Mouse (Mus musculus) midbrain, embryonic 14.5 days (tissue): ENCODE results near the gene Irx6. TPM values are rescaled to one million over a fixed set of nuclear protein-coding genes. Genes with fewer than 3 reads are reported as not detected.
A peak's percentile ranks its signal among the peaks of the same experiment; 100 is the strongest.

Source experiments
- ATAC-seq: fragments of 200-750 bp; cut with Nextera tagmentation; 2 replicates; pipeline ENCODE4 v1.8.0; 2017; ENCODE audit warnings: moderate number of reproducible peaks, moderate library complexity; ENCODE audit not compliant: low FRiP score, low TSS enrichment
- DNase-seq: peaks from one replicate; pipeline ENCODE4 v3.0.0-alpha.2; 2015
- H3K27ac ChIP-seq: fragments of 300-500 bp; sonication (generic); replicated peaks from 2 replicates; pipeline ENCODE4 v1.5.1; 2014; ENCODE audit warnings: mild to moderate bottlenecking, low read depth, low read length, moderate library complexity
- H3K27me3 ChIP-seq: fragments of 300-500 bp; sonication (generic); 2 replicates; pipeline ENCODE4 v1.6.1; 2014; ENCODE audit warnings: low read length, control low read depth, mixed read lengths; ENCODE audit not compliant: control insufficient read depth, insufficient read depth
- H3K36me3 ChIP-seq: fragments of 300-500 bp; sonication (generic); 2 replicates; pipeline ENCODE4 v1.6.1; 2014; ENCODE audit warnings: low read length, control low read depth; ENCODE audit not compliant: control insufficient read depth, insufficient read depth
- H3K4me1 ChIP-seq: fragments of 300-500 bp; sonication (generic); 2 replicates; pipeline ENCODE4 v1.6.1; 2014; ENCODE audit warnings: mild to moderate bottlenecking, antibody characterized with exemption, low read length, control low read depth; ENCODE audit not compliant: control insufficient read depth, insufficient read depth
- H3K4me2 ChIP-seq: fragments of 300-500 bp; sonication (generic); 2 replicates; pipeline ENCODE4 v1.6.1; 2014; ENCODE audit warnings: mild to moderate bottlenecking, low read length, moderate library complexity
- H3K4me3 ChIP-seq: fragments of 300-500 bp; sonication (generic); replicated peaks from 2 replicates; pipeline ENCODE4 v1.5.1; 2014; ENCODE audit warnings: low read depth, low read length
- H3K9ac ChIP-seq: fragments of 300-500 bp; sonication (generic); replicated peaks from 2 replicates; pipeline ENCODE4 v1.6.1; 2014; ENCODE audit warnings: mild to moderate bottlenecking, low read length, moderate library complexity
- H3K9me3 ChIP-seq: fragments of 300-500 bp; sonication (generic); 2 replicates; pipeline ENCODE4 v1.6.1; 2016; ENCODE audit warnings: low read length, control low read depth, mixed read lengths; ENCODE audit not compliant: control insufficient read depth
- WGBS: fragments of 180-500 bp; shearing (Covaris S2); extraction: QIAGEN DNeasy Blood & Tissue Kit; methylation state at CpG from one replicate; pipeline ENCODE4 v1.1.7; 2014; 5-methylcytosine and 5-hydroxymethylcytosine counted together
- polyA plus RNA-seq: library from polyadenylated mRNA; unstranded; fragments of >200 nt; fragmentation: Nextera tagmentation; extraction: Ambion mirVana; gene quantifications from 2 replicates; pipeline ENCODE4 v1.2.1, GENCODE M21; 2014

The Irx6 gene
- polyA plus RNA-seq, 1 experiment from 2014 or later, result 6.4 TPM

GRCm38 (mm10) chr8:92671892-92672291, 2.2 kb upstream of the Irx6 start:
- Histone ChIP-seq H3K27me3 (peaks cover 38% of the 10 kb centered on the region), H3K9me3 (no peaks in the 10 kb centered on the region), H3K4me2 (no peak overlapping the region), H3K27ac (no peak overlapping the region), H3K36me3 (no peaks in the 10 kb centered on the region), H3K4me3 (no peak overlapping the region), H3K4me1 (peaks cover 30% of the 10 kb centered on the region), H3K9ac (no peak overlapping the region)
- ATAC-seq (no peak), DNase-seq (no peak)
- WGBS, result 42% methylated on average over 4 of the region's 4 CpGs

- 4% methylated on average over 11 of the region's 11 CpGs for WGBS
- Histone ChIP-seq H3K36me3 (no peaks in the 10 kb centered on the region), H3K4me3 (peak overlapping the region; percentile 42; the same call in 1 of the 2 replicates), H3K27ac (no peak overlapping the region), H3K9ac (no peak overlapping the region), H3K4me1 (peaks cover 31% of the 10 kb centered on the region), H3K9me3 (no peaks in the 10 kb centered on the region), H3K27me3 (peaks cover 50% of the 10 kb centered on the region), H3K4me2 (peak overlapping the region; percentile 89)
- ATAC-seq (peak; percentile 15; the same call in 1 of the 2 replicates), DNase-seq (no peak)
Measured at GRCm38 (mm10) chr8:92673101-92673500, 987 bp upstream of the Irx6 start.

- H3K4me1 ChIP-seq, result peaks cover 35% of the 10 kb centered on the region
- H3K9ac ChIP-seq, result peak overlapping the region; percentile 52
- WGBS, result under 1% methylated on average over 30 of the region's 30 CpGs
Measured at GRCm38 (mm10) chr8:92673555-92674243, 389 bp upstream of the Irx6 start.

GRCm38 (mm10) chr8:92678407-92678806, 4.3 kb downstream of the Irx6 start:
- Histone ChIP-seq H3K9ac (no peak overlapping the region; the same call in 1 of the 2 replicates), H3K9me3 (no peaks in the 10 kb centered on the region), H3K4me3 (peak overlapping the region; percentile 13; the same call in 1 of the 2 replicates), H3K4me2 (peak overlapping the region; percentile 42), H3K4me1 (peaks cover 15% of the 10 kb centered on the region), H3K27ac (no peak overlapping the region), H3K36me3 (no peaks in the 10 kb centered on the region), H3K27me3 (peaks cover 38% of the 10 kb centered on the region)
- 18% methylated on average over 16 of the region's 16 CpGs for WGBS
- DNase-seq (peak; percentile 36), ATAC-seq (no peak)

More at GRCm38 (mm10) chr8:92673555-92674243, 389 bp upstream of the Irx6 start:
- ATAC-seq, result peak; percentile 67
- peaks cover 50% of the 10 kb centered on the region for H3K27me3 ChIP-seq
- H3K27ac ChIP-seq, result no peak overlapping the region
- H3K4me3 ChIP-seq, result peak overlapping the region; percentile 42
- no peaks in the 10 kb centered on the region for H3K9me3 ChIP-seq
- no peaks in the 10 kb centered on the region for H3K36me3 ChIP-seq
- peak; percentile 80 for DNase-seq
- H3K4me2 ChIP-seq, result peak overlapping the region; percentile 89

GRCm38 (mm10) chr8:92697361-92697760, 23.3 kb downstream of the Irx6 start:
- 86% methylated on average over 5 of the region's 5 CpGs for WGBS

GRCm38 (mm10) chr8:92698411-92698810, 24.3 kb downstream of the Irx6 start:
- H3K4me3 ChIP-seq, result no peak overlapping the region
- no peaks in the 10 kb centered on the region for H3K27me3 ChIP-seq
- no peaks in the 10 kb centered on the region for H3K9me3 ChIP-seq
- H3K4me2 ChIP-seq, result no peak overlapping the region
- DNase-seq (no peak), ATAC-seq (no peak)
- WGBS, result 86% methylated on average over 3 of the region's 3 CpGs
- no peak overlapping the region for H3K27ac ChIP-seq
- H3K9ac ChIP-seq, result no peak overlapping the region
- H3K36me3 ChIP-seq, result no peaks in the 10 kb centered on the region
- H3K4me1 ChIP-seq, result no peaks in the 10 kb centered on the region

More at GRCm38 (mm10) chr8:92697361-92697760, 23.3 kb downstream of the Irx6 start:
- Histone ChIP-seq H3K9me3 (no peaks in the 10 kb centered on the region), H3K4me2 (no peak overlapping the region), H3K27ac (no peak overlapping the region), H3K36me3 (no peaks in the 10 kb centered on the region), H3K9ac (no peak overlapping the region), H3K27me3 (no peaks in the 10 kb centered on the region), H3K4me1 (no peaks in the 10 kb centered on the region), H3K4me3 (no peak overlapping the region)
- ATAC-seq (no peak), DNase-seq (no peak)

GRCm38 (mm10) chr8:92699922-92700540, 25.9 kb downstream of the Irx6 start:
- Histone ChIP-seq H3K36me3 (no peaks in the 10 kb centered on the region), H3K9ac (no peak overlapping the region), H3K4me2 (no peak overlapping the region), H3K27me3 (no peaks in the 10 kb centered on the region), H3K9me3 (no peaks in the 10 kb centered on the region), H3K4me1 (no peaks in the 10 kb centered on the region), H3K27ac (no peak overlapping the region), H3K4me3 (no peak overlapping the region)
- peak; percentile 51 for DNase-seq
- WGBS, result 55% methylated on average over 8 of the region's 8 CpGs
- no peak for ATAC-seq

- no peak overlapping the region for H3K4me2 ChIP-seq
- no peak for DNase-seq
- 76% methylated on average over 3 of the region's 3 CpGs for WGBS
- H3K27me3 ChIP-seq, result no peaks in the 10 kb centered on the region
- no peaks in the 10 kb centered on the region for H3K9me3 ChIP-seq
- no peaks in the 10 kb centered on the region for H3K36me3 ChIP-seq
- no peak overlapping the region for H3K4me3 ChIP-seq
- H3K4me1 ChIP-seq, result no peaks in the 10 kb centered on the region
- no peak overlapping the region for H3K27ac ChIP-seq
- no peak for ATAC-seq
- no peak overlapping the region for H3K9ac ChIP-seq
Measured at GRCm38 (mm10) chr8:92703375-92703774, 29.3 kb downstream of the Irx6 start.

- no peaks in the 10 kb centered on the region for H3K27me3 ChIP-seq
- H3K27ac ChIP-seq, result no peak overlapping the region
- no peak overlapping the region for H3K9ac ChIP-seq
- no peak for DNase-seq
- peaks cover 4% of the 10 kb centered on the region; the same call in 1 of the 2 replicates for H3K9me3 ChIP-seq
- 79% methylated on average over 2 of the region's 2 CpGs for WGBS
- H3K4me2 ChIP-seq, result no peak overlapping the region
- no peaks in the 10 kb centered on the region for H3K4me1 ChIP-seq
- no peak overlapping the region for H3K4me3 ChIP-seq
- H3K36me3 ChIP-seq, result no peaks in the 10 kb centered on the region
- no peak for ATAC-seq
Measured at GRCm38 (mm10) chr8:92706311-92706710, 32.2 kb downstream of the Irx6 start.
